Mouse (Mus musculus): ENCODE results near the gene Adamts2. TPM values are rescaled to one million over a fixed set of nuclear protein-coding genes. Genes with fewer than 3 reads are reported as not detected.

The Adamts2 gene
- polyA plus RNA-seq, 2 experiments: 0.83 to 1.1 TPM

DNA sequence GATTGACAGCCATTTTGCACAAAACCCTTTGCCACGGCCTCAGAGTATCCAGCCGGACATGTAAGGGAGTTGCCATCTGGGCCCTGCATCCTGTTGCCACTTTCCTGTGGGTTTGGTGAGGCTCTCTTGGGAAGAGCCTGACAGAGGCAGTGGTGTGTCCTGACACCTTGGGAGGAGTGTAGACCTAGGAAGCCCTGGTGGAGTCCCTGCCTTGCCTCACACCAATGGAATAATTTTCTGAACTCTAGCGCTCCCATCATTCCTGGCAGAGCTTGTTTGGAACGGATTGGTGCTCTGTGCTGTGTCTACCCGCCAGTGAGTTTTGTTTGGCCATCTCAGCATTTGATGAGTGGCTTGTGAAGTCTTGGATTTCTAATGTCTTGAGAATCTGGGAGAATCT, 19.5 kb downstream of the Adamts2 start:
- Histone ChIP-seq H3K9me3 (ENCODE audit: control insufficient read depth, low read length) (no peaks in the 10 kb centered on the region), H3K36me3 (replicated peaks; ENCODE audit: control insufficient read depth, insufficient read depth, low read depth) (no peaks in the 10 kb centered on the region), H3K4me1 (replicated peaks; ENCODE audit: control insufficient read depth in 2 of 2, insufficient read depth in 2 of 2, low read length in 1 of 2) (0 out of 4 replicates have a peak, but pooled peaks cover 0 to 2% of the 10 kb centered on the region in 2 experiments), H3K27ac (no peak overlapping the region), H3K4me2 (ENCODE audit: low read depth) (no peak overlapping the region), H3K4me3 (ENCODE audit: insufficient read depth in 1 of 2, low read depth in 2 of 2, low read length in 2 of 2) (no peak overlapping the region), H3K9ac (replicated peaks) (no peak overlapping the region), H3K27me3 (ENCODE audit: control insufficient read depth, insufficient read depth, low read length) (no peaks in the 10 kb centered on the region)
- no peak for DNase-seq (ENCODE audit: low read depth in 3 of 3, low spot score in 3 of 3)
- no peak for ATAC-seq (ENCODE audit: insufficient read depth)
- WGBS (ENCODE audit: insufficient replicate concordance): 56% methylated on average over 5 of the region's 5 CpGs
- no peak for TF ChIP-seq CTCF (IDR thresholded peaks at IDR 0.05; ENCODE audit: low read depth)
- TF ChIP-seq EP300 (IDR thresholded peaks at IDR 0.05; ENCODE audit: low read depth): no peak

DNA sequence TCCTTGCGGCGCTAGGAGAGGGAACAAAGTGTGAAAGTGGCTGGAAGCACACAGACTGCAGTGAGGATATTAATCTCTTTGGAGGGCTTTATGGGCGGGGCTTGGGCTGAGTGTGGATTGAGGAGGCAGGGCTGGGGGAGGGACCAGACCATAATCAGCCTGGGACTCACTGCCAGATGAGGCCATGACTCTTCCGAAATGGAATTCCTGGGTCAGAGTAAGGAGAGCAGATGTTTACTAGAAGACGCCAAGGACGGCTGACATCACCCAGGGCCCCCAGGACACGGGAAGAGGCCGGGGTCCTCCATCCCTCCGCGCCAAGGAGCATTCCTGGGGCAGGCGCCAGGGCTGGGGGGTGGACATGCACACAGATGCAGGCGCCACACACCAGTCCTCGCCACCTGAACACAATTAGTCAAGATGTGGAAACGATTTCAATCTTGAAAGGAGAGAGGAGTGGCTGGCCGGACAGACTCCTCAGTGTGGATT, 20.4 kb downstream of the Adamts2 start:
- no peak overlapping the region for H3K9ac ChIP-seq (replicated peaks)
- no peak for ATAC-seq (ENCODE audit: insufficient read depth)
- H3K27ac ChIP-seq: no peak overlapping the region
- H3K4me2 ChIP-seq (ENCODE audit: low read depth): no peak overlapping the region
- 53% methylated on average over 15 of the region's 15 CpGs for WGBS (ENCODE audit: insufficient replicate concordance)
- H3K4me1 ChIP-seq (replicated peaks; ENCODE audit: control insufficient read depth in 2 of 2, insufficient read depth in 2 of 2, low read length in 1 of 2): 0 out of 4 replicates have a peak, but pooled peaks cover 0 to 2% of the 10 kb centered on the region in 2 experiments
- no peak for DNase-seq (ENCODE audit: low read depth in 3 of 3, low spot score in 3 of 3)
- H3K27me3 ChIP-seq (ENCODE audit: control insufficient read depth, insufficient read depth, low read length): no peaks in the 10 kb centered on the region
- no peaks in the 10 kb centered on the region for H3K36me3 ChIP-seq (replicated peaks; ENCODE audit: control insufficient read depth, insufficient read depth, low read depth)
- no peak overlapping the region for H3K4me3 ChIP-seq (ENCODE audit: insufficient read depth in 1 of 2, low read depth in 2 of 2, low read length in 2 of 2)
- H3K9me3 ChIP-seq (ENCODE audit: control insufficient read depth, low read length): no peaks in the 10 kb centered on the region
- TF ChIP-seq CTCF (IDR thresholded peaks at IDR 0.05; ENCODE audit: low read depth) (no peak), EP300 (IDR thresholded peaks at IDR 0.05; ENCODE audit: low read depth) (no peak)

DNA sequence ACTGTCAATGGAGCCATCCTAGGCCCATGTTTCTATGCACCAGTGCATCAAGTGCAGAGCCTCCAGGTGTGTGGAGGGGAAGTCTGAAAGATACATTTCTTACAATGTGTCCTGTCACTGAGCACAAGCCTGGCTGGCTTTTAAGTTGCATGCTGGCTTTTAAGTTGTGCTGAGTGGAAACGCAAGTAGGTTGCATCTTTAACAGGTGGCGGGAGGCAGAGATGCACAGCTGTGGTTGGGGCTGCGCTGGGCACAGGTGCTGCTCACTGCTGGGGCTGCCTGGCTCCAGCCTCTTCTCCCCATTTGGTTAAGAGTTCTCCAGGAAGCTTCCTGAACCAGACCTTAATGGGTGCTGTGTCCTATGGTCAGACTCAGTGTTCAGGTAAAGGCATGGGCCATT, 21.9 kb downstream of the Adamts2 start:
- no peak for ATAC-seq (ENCODE audit: insufficient read depth)
- Histone ChIP-seq H3K9me3 (ENCODE audit: control insufficient read depth, low read length) (no peaks in the 10 kb centered on the region), H3K27me3 (ENCODE audit: control insufficient read depth, insufficient read depth, low read length) (no peaks in the 10 kb centered on the region), H3K36me3 (replicated peaks; ENCODE audit: control insufficient read depth, insufficient read depth, low read depth) (no peaks in the 10 kb centered on the region), H3K4me3 (ENCODE audit: insufficient read depth in 1 of 2, low read depth in 2 of 2, low read length in 2 of 2) (no peak overlapping the region), H3K4me2 (ENCODE audit: low read depth) (no peak overlapping the region), H3K9ac (replicated peaks) (no peak overlapping the region), H3K27ac (no peak overlapping the region), H3K4me1 (replicated peaks; ENCODE audit: control insufficient read depth in 2 of 2, insufficient read depth in 2 of 2, low read length in 1 of 2) (0 out of 4 replicates have a peak, but pooled peaks cover 0 to 2% of the 10 kb centered on the region in 2 experiments)
- no peak for DNase-seq (ENCODE audit: low read depth in 3 of 3, low spot score in 3 of 3)
- WGBS (ENCODE audit: insufficient replicate concordance): 70% methylated on average over 3 of the region's 3 CpGs
- TF ChIP-seq EP300 (IDR thresholded peaks at IDR 0.05; ENCODE audit: low read depth): no peak
- TF ChIP-seq CTCF (IDR thresholded peaks at IDR 0.05; ENCODE audit: low read depth): no peak

DNA sequence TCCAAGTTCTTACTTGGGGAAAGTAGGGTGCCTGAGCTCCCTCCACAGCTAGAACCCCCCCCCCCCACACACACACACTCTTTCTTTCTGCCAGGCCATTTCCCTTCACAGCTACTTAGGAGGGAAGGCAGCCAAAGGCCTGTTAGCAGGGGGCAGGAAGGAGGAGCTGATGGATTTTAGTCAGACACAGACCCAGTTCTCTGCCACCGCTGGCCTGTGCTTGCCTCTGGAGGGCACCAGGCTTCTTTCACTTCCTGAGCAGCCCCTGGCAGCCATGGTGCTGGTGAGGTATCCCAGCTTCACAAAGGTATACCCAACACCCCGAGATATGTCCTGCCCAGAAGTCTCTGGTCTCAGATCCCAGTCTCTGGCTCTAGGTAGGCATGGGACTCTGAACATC, 22.4 kb downstream of the Adamts2 start:
- TF ChIP-seq EP300 (IDR thresholded peaks at IDR 0.05; ENCODE audit: low read depth): no peak
- no peak for TF ChIP-seq CTCF (IDR thresholded peaks at IDR 0.05; ENCODE audit: low read depth)
- H3K4me1 ChIP-seq (replicated peaks; ENCODE audit: control insufficient read depth in 2 of 2, insufficient read depth in 2 of 2, low read length in 1 of 2): 0 out of 4 replicates have a peak, but pooled peaks cover 0 to 2% of the 10 kb centered on the region in 2 experiments
- no peak overlapping the region for H3K4me3 ChIP-seq (ENCODE audit: insufficient read depth in 1 of 2, low read depth in 2 of 2, low read length in 2 of 2)
- no peak overlapping the region for H3K4me2 ChIP-seq (ENCODE audit: low read depth)
- H3K9ac ChIP-seq (replicated peaks): no peak overlapping the region
- no peaks in the 10 kb centered on the region for H3K9me3 ChIP-seq (ENCODE audit: control insufficient read depth, low read length)
- H3K36me3 ChIP-seq (replicated peaks; ENCODE audit: control insufficient read depth, insufficient read depth, low read depth): no peaks in the 10 kb centered on the region
- no peak for DNase-seq (ENCODE audit: low read depth in 3 of 3, low spot score in 3 of 3)
- no peaks in the 10 kb centered on the region for H3K27me3 ChIP-seq (ENCODE audit: control insufficient read depth, insufficient read depth, low read length)
- 37% methylated on average over 2 of the region's 2 CpGs for WGBS (ENCODE audit: insufficient replicate concordance)
- ATAC-seq (ENCODE audit: insufficient read depth): no peak
- H3K27ac ChIP-seq: no peak overlapping the region

DNA sequence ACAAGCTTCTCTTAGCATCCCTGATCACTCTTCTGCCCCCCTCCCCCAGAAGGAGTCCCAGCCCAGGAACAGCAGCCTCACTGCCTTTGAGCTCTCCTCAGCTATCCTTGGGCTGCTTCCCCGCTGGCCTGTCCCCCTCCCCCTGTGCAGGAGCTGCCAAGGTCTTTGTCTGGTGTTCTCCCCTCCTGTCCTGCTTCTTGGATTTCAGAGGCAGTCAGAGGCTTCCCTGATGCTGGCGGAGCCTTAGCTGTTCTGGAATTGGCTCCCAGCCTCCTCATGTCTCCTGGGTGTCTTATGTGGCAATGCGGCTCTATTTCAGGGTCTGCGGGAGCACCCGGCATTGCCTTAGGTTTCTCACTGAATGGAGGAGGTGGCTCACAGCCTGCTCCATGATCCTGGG, 22.8 kb downstream of the Adamts2 start:
- H3K4me2 ChIP-seq (ENCODE audit: low read depth): no peak overlapping the region
- H3K36me3 ChIP-seq (replicated peaks; ENCODE audit: control insufficient read depth, insufficient read depth, low read depth): no peaks in the 10 kb centered on the region
- no peak overlapping the region for H3K4me3 ChIP-seq (ENCODE audit: insufficient read depth in 1 of 2, low read depth in 2 of 2, low read length in 2 of 2)
- no peak for ATAC-seq (ENCODE audit: insufficient read depth)
- no peak for DNase-seq (ENCODE audit: low read depth in 3 of 3, low spot score in 3 of 3)
- H3K4me1 ChIP-seq (replicated peaks; ENCODE audit: control insufficient read depth in 2 of 2, insufficient read depth in 2 of 2, low read length in 1 of 2): 0 out of 4 replicates have a peak, but pooled peaks cover 0 to 2% of the 10 kb centered on the region in 2 experiments
- 60% methylated on average over 5 of the region's 5 CpGs for WGBS (ENCODE audit: insufficient replicate concordance)
- H3K27me3 ChIP-seq (ENCODE audit: control insufficient read depth, insufficient read depth, low read length): no peaks in the 10 kb centered on the region
- no peaks in the 10 kb centered on the region for H3K9me3 ChIP-seq (ENCODE audit: control insufficient read depth, low read length)
- TF ChIP-seq EP300 (IDR thresholded peaks at IDR 0.05; ENCODE audit: low read depth) (no peak), CTCF (IDR thresholded peaks at IDR 0.05; ENCODE audit: low read depth) (no peak)
- no peak overlapping the region for H3K27ac ChIP-seq
- H3K9ac ChIP-seq (replicated peaks): no peak overlapping the region
